Mouse (Mus musculus): ENCODE measurements around the gene Tgfbr3l.

DNA sequence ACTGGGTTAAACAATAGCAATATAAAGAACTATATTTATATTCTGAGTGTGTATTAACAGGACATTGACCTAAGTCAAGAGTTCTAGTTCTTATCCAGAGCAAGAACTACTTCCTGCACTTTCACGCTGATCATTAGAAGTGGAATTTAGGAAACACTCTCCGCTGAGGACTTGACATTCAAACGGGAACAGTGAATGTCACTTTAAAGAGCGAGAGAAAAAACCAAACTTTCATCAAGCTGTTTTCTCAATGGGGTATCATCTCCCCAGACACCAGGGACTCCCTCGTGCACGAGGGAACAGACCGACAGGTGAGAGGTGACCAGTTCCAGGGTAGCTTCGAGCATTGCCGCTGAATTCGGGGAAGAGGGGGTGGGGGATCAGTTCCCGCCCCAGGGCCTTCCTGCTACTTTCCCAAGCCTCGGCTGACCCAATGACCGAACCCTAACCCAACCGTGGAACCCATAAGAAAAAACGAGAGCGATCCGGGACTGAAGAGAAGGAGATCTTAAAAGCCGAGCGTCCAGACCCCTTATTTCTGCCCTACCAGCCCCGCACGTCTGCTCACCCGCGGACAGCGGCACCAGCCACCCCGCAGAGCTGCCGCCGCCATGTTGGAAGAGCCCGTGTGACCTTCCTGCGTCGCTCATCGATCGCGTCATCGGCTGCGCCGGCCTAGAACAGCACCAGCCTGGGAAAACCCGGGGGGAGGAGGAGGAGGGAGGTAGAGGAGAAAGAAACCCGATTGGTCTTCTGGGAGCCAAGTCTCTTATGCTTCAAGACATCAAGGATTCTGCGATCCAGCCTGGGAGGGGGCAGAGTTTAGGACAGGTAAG is 27.5 kb downstream of the Tgfbr3l start, which contains the start of gene Timm44:
- no peak for TF ChIP-seq CTCF (conservative IDR thresholded peaks at IDR 0.05; ENCODE audit: low read length)
- no peak for TF ChIP-seq POU5F1 (IDR thresholded peaks at IDR 0.05; ENCODE audit: borderline replicate concordance, low read length)
- TF ChIP-seq NANOG (IDR thresholded peaks at IDR 0.05; ENCODE audit: borderline replicate concordance, low read length), result no peak
